Mouse (Mus musculus) limb, embryonic 12.5 days (tissue): ENCODE measurements around the gene Tmcc1. TPM values are rescaled to one million over a fixed set of nuclear protein-coding genes. Genes with fewer than 3 reads are reported as not detected.

Experiments
- ATAC-seq: fragments of 200-750 bp; cut with Nextera tagmentation; 2 replicates; pipeline ENCODE4 v1.8.0; 2017; ENCODE audit warnings: low read depth, moderate TSS enrichment; ENCODE audit not compliant: insufficient number of reproducible peaks, insufficient read depth, low FRiP score, low TSS enrichment
- H3K27ac ChIP-seq: fragments of 300-500 bp; sonication (generic); 2 replicates; pipeline ENCODE4 v1.5.1; 2016; ENCODE audit warnings: mild to moderate bottlenecking, moderate library complexity
- H3K27me3 ChIP-seq: fragments of 300-500 bp; sonication (generic); 2 replicates; pipeline ENCODE4 v1.6.1; 2016; ENCODE audit warnings: mild to moderate bottlenecking, moderate library complexity
- H3K36me3 ChIP-seq: fragments of 300-500 bp; sonication (generic); 2 replicates; pipeline ENCODE4 v1.6.1; 2016; ENCODE audit warnings: mild to moderate bottlenecking, moderate library complexity
- H3K4me1 ChIP-seq: fragments of 300-500 bp; sonication (generic); replicated peaks from 2 replicates; pipeline ENCODE4 v1.6.1; 2016
- H3K4me2 ChIP-seq: fragments of 300-500 bp; sonication (generic); 2 replicates; pipeline ENCODE4 v1.6.1; 2016; ENCODE audit warnings: mild to moderate bottlenecking, moderate library complexity
- H3K4me3 ChIP-seq: fragments of 300-500 bp; sonication (generic); replicated peaks from 2 replicates; pipeline ENCODE4 v1.5.1; 2016; ENCODE audit warnings: mild to moderate bottlenecking
- H3K9ac ChIP-seq: fragments of 300-500 bp; sonication (generic); replicated peaks from 2 replicates; pipeline ENCODE4 v1.6.1; 2016; ENCODE audit warnings: mild to moderate bottlenecking, moderate library complexity
- H3K9me3 ChIP-seq: fragments of 300-500 bp; sonication (generic); 2 replicates; pipeline ENCODE4 v1.6.1; 2016; ENCODE audit warnings: mild to moderate bottlenecking, moderate library complexity
- WGBS: fragments of 180-500 bp; shearing (Covaris S2); methylation state at CpG from one replicate; pipeline ENCODE4 v1.1.7; 2016; 5-methylcytosine and 5-hydroxymethylcytosine counted together
- polyA plus RNA-seq: library from polyadenylated mRNA; unstranded; fragments of >200 nt; fragmentation: Nextera tagmentation; extraction: Ambion mirVana; gene quantifications from 2 replicates; pipeline ENCODE4 v1.2.1, GENCODE M21; 2016

Gene Tmcc1
- polyA plus RNA-seq, 1 experiment from 2014 or later = 19.4 TPM

- H3K9ac ChIP-seq = no peak overlapping the region
- H3K4me3 ChIP-seq = no peak overlapping the region
- H3K36me3 ChIP-seq = no peaks in the 10 kb centered on the region
- no peaks in the 10 kb centered on the region for H3K27me3 ChIP-seq
- H3K27ac ChIP-seq = no peak overlapping the region
- no peaks in the 10 kb centered on the region for H3K9me3 ChIP-seq
- no peak for ATAC-seq
- whole genome bisulfite sequencing = 58% methylated on average over 2 of the region's 2 CpGs
- H3K4me1 ChIP-seq = peaks cover 8% of the 10 kb centered on the region; the same call in 1 of the 2 replicates
- no peak overlapping the region for H3K4me2 ChIP-seq
Observed at GRCm38 (mm10) chr6:116141696-116142095, 51.6 kb downstream of the Tmcc1 start.

DNA sequence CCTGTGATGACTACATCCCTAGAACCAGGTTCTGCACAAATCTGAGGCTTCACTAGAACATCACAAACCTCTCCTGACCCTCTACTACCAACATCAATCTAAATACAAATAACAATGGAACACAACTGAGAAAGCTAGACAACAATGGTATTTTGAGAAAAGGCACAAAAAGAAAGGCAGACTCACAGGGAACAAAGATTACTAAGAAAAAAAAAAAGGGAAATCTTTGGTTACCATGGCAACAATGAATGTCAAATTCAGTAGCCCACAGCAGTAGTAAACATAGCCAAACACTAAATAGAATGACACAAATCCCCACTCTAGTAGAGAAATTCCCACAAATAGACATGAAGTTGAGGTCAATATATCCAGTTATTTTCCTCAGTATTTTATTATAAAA is 52.5 kb downstream of the Tmcc1 start:
- Histone ChIP-seq H3K9ac (no peak overlapping the region), H3K27ac (no peak overlapping the region), H3K9me3 (no peaks in the 10 kb centered on the region), H3K4me3 (no peak overlapping the region), H3K4me1 (peaks cover 13% of the 10 kb centered on the region), H3K4me2 (no peak overlapping the region), H3K36me3 (no peaks in the 10 kb centered on the region), H3K27me3 (no peaks in the 10 kb centered on the region)
- no peak for ATAC-seq

GRCm38 (mm10) chr6:116139143-116139856 is 54.0 kb downstream of the Tmcc1 start:
- Histone ChIP-seq H3K27me3 (no peaks in the 10 kb centered on the region), H3K27ac (no peak overlapping the region), H3K4me2 (no peak overlapping the region), H3K4me3 (no peak overlapping the region), H3K9ac (no peak overlapping the region), H3K36me3 (no peaks in the 10 kb centered on the region), H3K9me3 (no peaks in the 10 kb centered on the region), H3K4me1 (peaks cover 13% of the 10 kb centered on the region)
- WGBS = 61% methylated on average over 2 of the region's 2 CpGs
- no peak for ATAC-seq

DNA sequence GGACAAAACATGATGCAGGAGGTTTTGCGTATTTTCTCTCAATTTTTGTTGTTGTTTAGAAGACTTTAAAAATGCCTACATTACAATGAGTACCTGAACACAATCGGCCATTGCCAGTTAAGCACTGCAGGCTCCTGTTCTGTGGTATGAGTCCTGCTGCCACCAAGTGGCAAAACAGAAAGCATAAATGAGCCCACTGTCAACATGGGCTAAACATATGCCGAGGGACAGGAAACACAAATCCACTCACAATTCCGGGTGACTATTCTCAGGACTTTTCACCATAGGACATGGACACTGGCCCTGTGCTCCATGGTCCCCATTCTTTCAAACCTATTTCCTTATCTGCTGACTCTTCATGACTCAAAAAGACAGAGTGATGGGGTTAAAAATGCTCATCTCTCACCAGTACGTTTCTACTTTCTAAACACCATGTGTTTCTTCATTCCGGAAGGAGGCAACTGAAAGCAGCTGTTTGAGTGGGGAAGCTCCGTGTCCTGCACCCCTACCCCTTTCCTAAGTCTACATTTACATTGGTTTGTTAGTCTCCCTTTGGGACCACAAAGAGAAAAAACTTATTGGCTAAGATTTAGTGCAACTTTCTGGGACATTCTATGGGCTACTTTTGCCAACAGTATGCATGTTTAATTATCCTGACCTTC is 57.2 kb downstream of the Tmcc1 start:
- peaks cover 6% of the 10 kb centered on the region; the same call in 1 of the 2 replicates for H3K36me3 ChIP-seq
- H3K27me3 ChIP-seq = no peaks in the 10 kb centered on the region
- ATAC-seq = no peak
- no peak overlapping the region for H3K4me2 ChIP-seq
- H3K4me3 ChIP-seq = no peak overlapping the region
- peaks cover 6% of the 10 kb centered on the region for H3K4me1 ChIP-seq
- no peak overlapping the region for H3K9ac ChIP-seq
- 55% methylated on average over 7 of the region's 7 CpGs for WGBS
- no peak overlapping the region for H3K27ac ChIP-seq
- H3K9me3 ChIP-seq = no peaks in the 10 kb centered on the region

DNA sequence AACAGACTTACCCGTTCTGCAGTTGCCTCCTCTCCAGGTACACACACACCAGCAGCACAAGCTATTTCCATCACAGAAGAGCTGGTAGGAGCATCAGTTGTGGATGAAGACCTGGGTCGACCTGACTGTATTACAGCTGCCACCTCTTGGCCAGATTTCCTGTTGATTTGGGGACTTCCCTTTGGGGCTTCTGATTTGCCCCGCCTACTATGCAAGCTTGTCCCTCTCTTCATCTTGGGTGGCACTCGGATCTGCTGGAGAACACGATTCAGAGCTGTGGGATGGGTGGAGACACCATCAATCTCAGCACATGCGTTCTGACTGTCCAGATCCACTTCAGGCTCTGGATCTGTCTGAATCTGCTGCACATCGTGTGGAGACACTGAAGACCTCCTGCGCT is 59.5 kb downstream of the Tmcc1 start:
- Histone ChIP-seq H3K4me2 (no peak overlapping the region), H3K4me3 (no peak overlapping the region), H3K27me3 (no peaks in the 10 kb centered on the region), H3K27ac (no peak overlapping the region), H3K9ac (no peak overlapping the region), H3K36me3 (peaks cover 6% of the 10 kb centered on the region; the same call in 1 of the 2 replicates), H3K4me1 (peaks cover 6% of the 10 kb centered on the region), H3K9me3 (no peaks in the 10 kb centered on the region)
- 78% methylated on average over 8 of the region's 8 CpGs for WGBS
- no peak for ATAC-seq

GRCm38 (mm10) chr6:116131771-116132170 is 61.5 kb downstream of the Tmcc1 start:
- Histone ChIP-seq H3K4me3 (no peak overlapping the region), H3K36me3 (peaks cover 6% of the 10 kb centered on the region; the same call in 1 of the 2 replicates), H3K4me1 (peaks cover 6% of the 10 kb centered on the region), H3K27ac (no peak overlapping the region), H3K9ac (no peak overlapping the region), H3K4me2 (no peak overlapping the region), H3K27me3 (no peaks in the 10 kb centered on the region), H3K9me3 (no peaks in the 10 kb centered on the region)
- WGBS = 81% methylated on average over 1 of the region's 1 CpGs
- no peak for ATAC-seq

DNA sequence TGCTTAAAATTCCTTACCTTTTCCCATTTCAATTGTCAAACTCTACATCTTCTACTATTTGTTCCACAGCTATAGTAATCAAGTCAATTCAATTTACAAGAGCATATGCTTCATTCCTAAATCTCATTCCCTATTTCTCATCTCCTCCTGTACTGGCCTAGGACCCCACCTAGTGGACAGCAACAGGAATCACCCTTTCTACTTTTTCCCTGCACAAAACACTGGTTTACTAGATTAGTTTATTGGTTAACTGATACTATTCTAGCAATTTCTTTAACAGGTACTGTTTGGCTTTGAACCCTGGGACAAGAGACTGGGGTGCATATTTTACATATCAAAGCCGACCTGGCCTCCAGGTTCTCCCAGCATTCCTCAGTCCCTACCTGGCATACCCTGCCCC is 64.6 kb downstream of the Tmcc1 start:
- Histone ChIP-seq H3K9ac (no peak overlapping the region), H3K27me3 (no peaks in the 10 kb centered on the region), H3K4me2 (no peak overlapping the region), H3K36me3 (peaks cover 6% of the 10 kb centered on the region; the same call in 1 of the 2 replicates), H3K9me3 (no peaks in the 10 kb centered on the region), H3K4me1 (no peaks in the 10 kb centered on the region), H3K27ac (no peak overlapping the region), H3K4me3 (no peak overlapping the region)
- 0% methylated on average over 1 of the region's 1 CpGs for WGBS
- ATAC-seq = no peak

DNA sequence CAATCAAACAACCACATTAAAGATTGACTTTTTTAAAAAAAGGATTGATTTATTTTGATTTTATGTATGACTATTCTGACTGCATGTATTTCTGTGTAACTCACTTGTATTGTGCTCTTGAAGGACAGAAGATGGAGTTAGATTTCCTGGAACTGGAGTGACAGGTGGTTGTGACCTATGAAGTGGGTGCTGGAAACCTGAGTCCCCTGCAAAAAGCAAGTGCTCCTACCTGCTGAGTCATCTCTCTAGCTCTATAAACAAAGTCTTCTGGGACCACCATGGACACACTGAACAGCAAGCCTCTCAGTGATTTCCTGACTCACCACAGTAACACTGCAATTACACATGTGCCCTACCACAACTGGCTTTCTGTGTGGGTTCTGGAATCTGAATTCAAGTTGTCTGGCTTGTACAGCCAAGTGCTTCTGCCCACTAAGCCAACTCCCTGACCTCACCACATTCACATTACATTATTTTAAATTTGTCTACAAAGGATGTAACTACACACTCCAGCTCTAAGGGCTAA is 65.3 kb downstream of the Tmcc1 start:
- Histone ChIP-seq H3K36me3 (peaks cover 6% of the 10 kb centered on the region; the same call in 1 of the 2 replicates), H3K27me3 (no peaks in the 10 kb centered on the region), H3K9me3 (no peaks in the 10 kb centered on the region), H3K27ac (no peak overlapping the region), H3K9ac (no peak overlapping the region), H3K4me1 (no peaks in the 10 kb centered on the region), H3K4me2 (no peak overlapping the region), H3K4me3 (no peak overlapping the region)
- ATAC-seq = no peak

DNA sequence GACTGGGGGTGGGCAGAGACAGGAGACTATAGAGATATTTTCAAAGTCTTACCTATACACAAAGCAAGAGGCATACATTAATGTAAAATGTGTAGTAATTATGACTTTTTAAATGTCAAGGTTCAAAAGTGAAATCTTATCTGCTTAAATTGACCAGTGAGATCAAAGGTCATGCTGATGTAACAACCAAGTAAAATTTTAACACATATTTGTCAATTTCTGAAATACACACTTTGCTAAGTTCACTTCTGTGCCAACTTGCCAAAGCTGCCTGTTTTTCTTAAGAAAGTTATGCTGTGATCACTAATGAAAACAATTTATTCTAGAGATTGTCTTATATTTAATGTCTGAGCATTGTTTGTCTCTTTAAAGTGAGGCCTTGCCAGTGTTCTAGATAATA is 66.7 kb downstream of the Tmcc1 start:
- H3K4me3 ChIP-seq = no peak overlapping the region
- H3K4me1 ChIP-seq = no peaks in the 10 kb centered on the region
- H3K9me3 ChIP-seq = no peaks in the 10 kb centered on the region
- ATAC-seq = no peak
- no peak overlapping the region for H3K4me2 ChIP-seq
- no peak overlapping the region for H3K27ac ChIP-seq
- peaks cover 20% of the 10 kb centered on the region for H3K36me3 ChIP-seq
- no peaks in the 10 kb centered on the region for H3K27me3 ChIP-seq
- no peak overlapping the region for H3K9ac ChIP-seq

DNA sequence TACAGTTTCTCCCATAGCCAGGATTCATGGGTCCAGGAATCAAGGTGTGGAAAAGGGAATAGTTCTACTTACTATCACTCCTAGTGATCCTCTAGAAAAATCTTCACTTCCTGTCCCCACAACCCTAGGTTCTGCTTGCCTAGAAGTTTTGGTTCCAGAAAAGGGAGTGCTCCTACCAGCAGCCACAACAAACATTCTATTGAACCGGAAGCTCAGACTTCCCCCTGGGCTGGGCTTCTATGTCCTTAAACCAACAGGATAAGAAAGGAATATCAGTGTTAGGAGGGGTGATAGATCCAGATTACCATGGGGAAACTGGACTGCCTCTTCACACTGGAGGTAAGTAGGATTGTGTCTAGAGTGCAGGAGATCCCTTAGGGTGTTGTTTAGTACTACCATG is 70.4 kb downstream of the Tmcc1 start:
- no peaks in the 10 kb centered on the region for H3K27me3 ChIP-seq
- no peaks in the 10 kb centered on the region for H3K4me1 ChIP-seq
- no peaks in the 10 kb centered on the region for H3K9me3 ChIP-seq
- no peak for ATAC-seq
- H3K4me3 ChIP-seq = no peak overlapping the region
- WGBS = 82% methylated on average over 1 of the region's 1 CpGs
- peaks cover 24% of the 10 kb centered on the region for H3K36me3 ChIP-seq
- no peak overlapping the region for H3K9ac ChIP-seq
- no peak overlapping the region for H3K4me2 ChIP-seq
- no peak overlapping the region for H3K27ac ChIP-seq

DNA sequence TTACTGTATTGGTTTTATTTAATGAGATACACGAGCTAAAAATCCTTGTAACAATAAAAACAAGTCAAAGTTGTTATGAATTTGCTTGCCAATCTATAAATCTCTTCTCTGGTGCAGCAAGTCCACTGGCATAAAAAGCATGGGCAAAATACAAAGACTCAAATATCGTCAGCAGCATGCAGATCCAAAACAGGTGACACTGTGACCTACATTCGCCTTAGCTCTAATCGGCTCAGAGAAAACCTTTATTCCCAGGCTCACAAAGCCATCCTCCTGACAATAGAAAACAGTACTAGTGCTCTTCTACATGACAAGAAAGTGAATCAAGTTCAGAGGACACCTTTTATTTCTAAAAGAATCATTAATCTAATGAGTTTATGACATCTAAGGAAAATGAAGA is 73.6 kb downstream of the Tmcc1 start:
- ATAC-seq = no peak
- Histone ChIP-seq H3K27ac (no peak overlapping the region), H3K36me3 (peaks cover 24% of the 10 kb centered on the region), H3K4me3 (no peak overlapping the region), H3K9ac (no peak overlapping the region), H3K9me3 (no peaks in the 10 kb centered on the region), H3K27me3 (no peaks in the 10 kb centered on the region), H3K4me2 (no peak overlapping the region), H3K4me1 (0 out of 2 replicates have a peak, but pooled peaks cover 3% of the 10 kb centered on the region)
- 77% methylated on average over 4 of the region's 4 CpGs for WGBS
